Mouse (Mus musculus) CD4-positive, CD25-positive, alpha-beta regulatory T cell, adult 4 months (primary cell): ENCODE results near the gene Gm21972. TPM values are rescaled to one million over a fixed set of nuclear protein-coding genes. Genes with fewer than 3 reads are reported as not detected.

Experiments
- ATAC-seq: one replicate; pipeline ENCODE4 v1.8.0; 2017
- polyA plus RNA-seq, 2 experiments: library from polyadenylated mRNA; unstranded; fragments of 100-300 nt; shearing (Covaris generic); gene quantifications; one replicate each; pipeline ENCODE4 v1.2.1; 2017

Gene Gm21972
- polyA plus RNA-seq, 2 experiments from 2014 or later: not detected

DNA sequence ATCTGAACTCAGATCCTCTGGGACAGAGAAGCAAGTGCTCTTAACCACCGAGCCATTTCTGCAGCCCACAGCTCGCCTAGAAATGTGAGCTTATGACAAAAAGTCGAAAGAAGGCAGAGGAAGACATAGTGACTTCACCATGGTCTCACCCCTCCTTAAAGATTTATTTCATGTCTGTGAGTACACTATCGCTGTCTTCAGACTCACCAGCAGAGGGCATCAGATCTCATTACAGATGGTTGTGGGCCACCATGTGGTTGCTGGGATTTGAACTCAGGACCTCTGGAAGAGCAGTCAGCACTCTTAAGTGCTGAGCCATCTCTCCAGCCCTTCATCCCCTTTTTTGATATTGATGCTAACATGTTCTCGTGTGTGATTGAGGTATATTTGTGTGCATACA is 41.2 kb downstream of the Gm21972 start:
- ATAC-seq: no peak

- no peak for ATAC-seq
Observed at GRCm38 (mm10) chr1:86176066-86176465, 42.6 kb downstream of the Gm21972 start.

DNA sequence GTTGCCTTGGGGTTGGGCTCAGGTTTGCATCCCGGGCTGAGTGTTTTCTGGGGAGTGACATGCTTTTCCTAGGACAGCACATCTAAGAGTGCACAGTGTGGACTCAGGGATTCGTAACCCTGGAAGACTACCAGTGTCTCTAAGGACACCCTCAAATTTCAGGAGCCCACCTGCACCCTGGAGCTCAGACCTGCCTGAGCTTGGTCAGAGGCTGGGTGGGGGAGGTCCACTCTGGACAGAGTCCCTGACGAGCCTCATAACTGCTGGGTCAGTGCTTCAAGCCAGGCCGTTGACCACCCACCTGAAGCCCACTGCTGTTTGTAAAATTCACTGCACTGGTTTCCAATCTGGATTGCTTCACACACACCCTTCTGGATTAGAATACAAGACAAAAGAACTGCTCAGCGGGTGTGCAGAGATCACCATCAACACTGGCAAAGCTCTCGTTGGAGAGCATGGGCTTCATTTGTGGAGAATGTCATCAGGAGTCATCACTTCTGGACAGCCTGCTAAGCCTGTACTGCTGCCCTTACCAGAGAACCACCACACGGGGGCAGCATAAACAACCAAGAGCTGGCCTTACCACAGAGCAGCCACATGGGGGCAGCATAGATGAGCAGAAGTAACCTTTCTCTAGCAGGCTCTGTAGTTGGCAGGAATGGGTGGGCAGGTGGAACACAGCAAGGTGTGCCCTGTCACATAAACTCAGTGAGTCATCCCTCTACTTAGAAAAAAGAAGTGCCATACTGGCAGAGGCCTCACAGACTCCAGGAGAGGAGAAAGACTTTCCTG is 45.2 kb downstream of the Gm21972 start:
- peak; percentile 98 for ATAC-seq

GRCm38 (mm10) chr1:86182004-86182709 is 48.7 kb downstream of the Gm21972 start:
- ATAC-seq: no peak

DNA sequence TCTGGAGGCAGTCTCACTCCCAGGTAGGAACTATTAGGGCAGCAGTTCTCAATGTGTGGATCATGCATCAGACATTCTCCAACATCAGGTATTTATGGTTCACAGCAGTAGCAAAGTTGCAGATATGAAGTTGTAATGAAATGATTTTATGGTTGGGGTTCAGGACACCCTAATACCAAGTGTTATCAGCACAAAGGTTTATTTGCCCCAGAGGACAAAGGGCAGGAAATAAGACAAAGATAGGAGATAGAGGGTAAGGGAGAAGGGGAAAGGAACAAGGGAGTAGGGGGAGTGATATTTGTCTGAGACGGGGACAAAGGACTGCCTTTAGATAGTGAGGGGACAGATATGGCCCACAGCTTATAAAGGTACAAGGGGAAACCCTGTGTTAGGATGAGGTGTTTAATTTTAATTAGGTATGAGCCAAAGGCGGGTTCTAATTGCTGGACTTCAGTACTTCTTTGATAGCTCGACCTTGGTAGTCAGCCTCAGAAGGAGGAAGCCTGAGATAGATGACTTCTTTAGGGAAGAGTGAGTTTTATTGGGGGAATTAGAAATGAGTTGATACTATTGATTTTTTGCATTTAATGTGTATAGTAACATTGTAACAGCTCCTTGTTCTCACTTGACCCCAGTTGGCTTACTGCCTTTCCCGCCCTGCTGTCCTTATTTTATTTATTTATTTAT is 50.3 kb downstream of the Gm21972 start:
- no peak for ATAC-seq

DNA sequence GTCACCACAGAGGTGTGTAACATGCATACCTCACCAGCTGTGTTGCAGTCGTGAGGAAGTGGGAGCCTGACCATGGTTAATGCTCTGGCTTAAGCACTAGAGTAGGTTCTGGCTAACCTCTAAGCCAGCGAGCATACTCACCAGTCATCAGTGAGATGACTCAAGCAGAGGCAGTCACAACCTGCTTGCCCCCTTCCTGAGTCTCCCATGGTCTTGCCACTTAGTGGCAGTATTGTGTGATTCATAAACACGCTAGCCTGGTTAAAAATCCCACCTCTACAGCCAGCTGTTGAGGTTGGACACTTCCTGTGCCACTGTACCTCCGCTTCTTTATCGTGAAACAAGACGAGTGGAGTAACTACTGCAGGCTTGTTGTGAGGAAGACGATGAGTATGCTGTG is 53.3 kb downstream of the Gm21972 start:
- ATAC-seq: no peak

DNA sequence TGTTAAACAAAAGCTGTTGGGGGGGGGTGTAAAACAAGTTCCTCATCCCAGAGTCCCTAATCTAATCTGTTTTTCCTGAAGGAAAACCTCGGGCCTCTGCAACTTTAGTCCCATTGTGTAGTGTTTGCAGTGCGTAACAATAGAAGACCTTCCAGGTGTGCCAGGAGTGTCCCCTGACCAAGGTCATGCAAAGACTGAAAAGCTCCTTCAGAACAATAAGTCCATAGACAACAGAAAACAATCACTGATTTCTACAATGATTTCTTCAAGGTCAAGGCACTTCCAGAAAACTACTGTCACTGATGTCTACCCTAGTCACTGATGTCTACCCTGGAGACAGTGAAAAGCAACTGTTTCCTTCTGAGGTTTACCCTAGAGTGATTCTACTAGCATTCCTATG is 54.4 kb downstream of the Gm21972 start:
- ATAC-seq: no peak

GRCm38 (mm10) chr1:86188271-86188670 is 54.8 kb downstream of the Gm21972 start:
- no peak for ATAC-seq

DNA sequence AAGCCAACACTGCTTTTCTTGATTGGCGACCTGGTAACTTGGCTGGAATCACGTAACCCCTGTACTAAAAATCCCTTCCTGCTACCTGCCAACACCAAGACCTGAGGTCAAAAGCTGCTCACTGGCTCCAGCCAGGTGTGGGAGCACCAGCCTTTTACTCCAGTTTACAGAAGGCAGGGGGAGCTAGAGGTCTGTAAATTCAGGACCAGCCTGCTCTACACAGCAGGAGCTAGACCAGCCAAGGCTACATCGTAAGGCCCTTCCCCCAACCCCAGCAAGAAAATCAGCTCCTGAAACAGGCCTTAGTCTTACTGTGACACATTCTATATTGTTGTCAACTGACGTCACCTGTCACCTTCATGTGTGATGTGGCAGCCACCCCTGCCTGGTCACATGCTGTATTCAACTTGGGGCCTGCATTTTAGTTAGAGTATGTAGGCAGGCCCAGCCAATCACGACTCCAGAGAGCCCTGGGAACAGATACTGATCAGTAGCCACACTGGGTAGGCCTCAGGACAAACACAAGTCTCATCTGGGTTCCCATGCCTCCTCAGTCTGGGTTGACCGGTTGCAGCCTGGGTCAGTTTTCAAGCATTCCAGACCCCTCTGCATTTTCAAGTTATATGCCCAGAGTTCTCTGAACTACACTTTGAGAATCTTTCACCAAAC is 55.7 kb downstream of the Gm21972 start:
- no peak for ATAC-seq

DNA sequence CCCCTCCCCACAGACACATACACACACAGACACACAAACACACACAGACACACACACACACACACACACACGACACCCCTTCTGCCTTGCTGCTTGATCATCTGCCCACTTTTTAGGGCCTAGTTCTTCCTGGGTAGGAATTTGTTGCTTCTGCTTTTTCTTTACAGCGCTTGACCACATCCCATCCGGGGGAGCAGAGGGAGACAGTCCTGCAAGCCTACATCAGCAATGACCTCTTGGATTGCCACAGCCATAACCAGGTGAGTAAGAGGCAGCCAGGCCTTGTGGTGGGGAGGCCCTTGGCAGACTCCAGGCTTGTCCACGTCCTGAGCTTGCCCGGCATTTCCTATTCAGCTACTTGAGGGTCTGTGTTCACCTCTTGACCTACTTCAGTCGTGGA is 57.4 kb downstream of the Gm21972 start:
- no peak for ATAC-seq

DNA sequence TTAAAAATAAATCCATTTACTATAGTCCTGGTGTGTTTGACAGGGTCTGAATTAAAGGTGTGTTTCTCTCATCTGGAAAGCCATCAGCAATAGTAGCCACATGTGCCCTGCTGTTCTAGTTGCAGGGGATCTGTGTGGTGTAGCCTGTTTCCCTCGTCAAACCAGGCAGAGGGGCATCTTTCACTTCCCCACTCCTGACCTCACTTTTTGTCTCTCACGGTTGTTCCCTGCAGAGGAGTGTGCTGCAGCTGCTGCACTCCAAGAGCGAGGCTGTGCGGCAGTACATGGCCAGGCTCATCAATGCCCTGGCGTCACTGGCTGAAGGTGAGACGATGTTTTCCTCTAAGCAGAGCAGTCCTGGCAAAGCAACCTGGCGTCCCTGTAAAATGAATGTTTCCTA is 60.6 kb downstream of the Gm21972 start:
- no peak for ATAC-seq

DNA sequence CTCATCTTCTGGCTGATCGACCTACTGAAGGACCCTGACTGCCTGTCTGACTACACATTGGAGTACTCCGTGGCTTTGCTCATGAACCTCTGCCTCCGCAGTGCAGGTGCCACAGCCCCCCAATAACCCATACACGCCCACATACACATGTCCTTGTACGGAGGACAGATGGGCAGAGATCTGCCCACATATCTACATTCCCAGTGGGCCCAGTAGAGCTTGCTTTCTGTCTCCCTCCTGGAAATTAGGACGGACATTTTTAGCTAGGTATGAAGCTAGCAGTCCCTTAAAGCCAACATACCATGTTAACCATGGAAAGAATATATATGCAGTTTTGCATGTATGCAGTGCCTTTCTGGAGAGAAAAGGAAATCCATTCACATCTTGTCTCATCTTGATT is 64.8 kb downstream of the Gm21972 start:
- ATAC-seq: no peak

- ATAC-seq: no peak
Observed at GRCm38 (mm10) chr1:86199026-86199425, 65.6 kb downstream of the Gm21972 start.

GRCm38 (mm10) chr1:86201312-86201711 is 67.9 kb downstream of the Gm21972 start:
- ATAC-seq: no peak

GRCm38 (mm10) chr1:86202617-86203219 is 69.3 kb downstream of the Gm21972 start:
- no peak for ATAC-seq

DNA sequence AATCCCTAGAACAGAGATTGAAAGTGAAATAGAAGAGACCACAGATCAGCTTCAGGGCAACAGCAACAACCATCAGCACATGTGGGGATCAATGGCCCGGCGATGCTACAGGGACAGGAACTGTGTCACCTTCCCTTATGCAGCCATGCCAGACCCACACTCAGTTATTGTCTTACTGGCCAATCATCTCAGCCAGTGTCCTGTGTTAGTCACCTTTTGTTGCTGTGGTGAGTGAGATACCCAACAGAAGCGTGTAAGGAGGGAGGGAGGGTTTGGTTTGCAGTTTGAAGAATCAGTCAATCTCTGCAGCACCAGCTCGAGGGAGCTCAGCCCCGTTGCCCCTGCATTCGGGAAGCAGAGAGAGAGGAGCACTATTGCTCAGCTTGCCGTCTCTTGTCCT is 77.2 kb downstream of the Gm21972 start:
- ATAC-seq: no peak

- ATAC-seq: no peak
Observed at GRCm38 (mm10) chr1:86211498-86211897, 78.1 kb downstream of the Gm21972 start.

Other genes with a start within 250 kb of the Gm21972 start
- 100 to 1,000 TPM; 106 to 170 TPM for gene Itm2c, start 239.4 kb upstream of the Gm21972 start, polyA plus RNA-seq
- gene 4933407L21Rik, start 205.2 kb upstream of the Gm21972 start, polyA plus RNA-seq: 1 to 10 TPM in 1 of 2 experiments, under 1 TPM in 1; 0.47 to 1.0 TPM
- 10 to 100 TPM in 1 of 2 experiments, 1 to 10 TPM in 1; 2.7 to 10.2 TPM for gene Gpr55, start 172.6 kb upstream of the Gm21972 start, polyA plus RNA-seq
- gene Spata3, start 116.8 kb upstream of the Gm21972 start, polyA plus RNA-seq: not detected
- not detected for gene 2810459M11Rik, start 87.8 kb upstream of the Gm21972 start, polyA plus RNA-seq
- gene Psmd1, start 69.2 kb upstream of the Gm21972 start, polyA plus RNA-seq: 10 to 100 TPM; 69.8 to 71.7 TPM
- gene Htr2b, start 21.7 kb upstream of the Gm21972 start, polyA plus RNA-seq: under 1 TPM in 1 of 2 experiments, not detected in 1; 0.39 TPM
- 1 to 10 TPM; 6.2 to 7.8 TPM for gene Armc9, start 21.1 kb downstream of the Gm21972 start, polyA plus RNA-seq
- not detected for gene B3gnt7, start 169.2 kb downstream of the Gm21972 start, polyA plus RNA-seq
- gene Ncl, start 225.8 kb downstream of the Gm21972 start, polyA plus RNA-seq: 100 to 1,000 TPM; 304 to 334 TPM